Mouse (Mus musculus): ENCODE data around the gene Agap1. TPM values are rescaled to one million over a fixed set of nuclear protein-coding genes. Genes with fewer than 3 reads are reported as not detected.

The Agap1 gene
- polyA plus RNA-seq, 1 experiment from 2014 or later = 4.2 TPM

DNA sequence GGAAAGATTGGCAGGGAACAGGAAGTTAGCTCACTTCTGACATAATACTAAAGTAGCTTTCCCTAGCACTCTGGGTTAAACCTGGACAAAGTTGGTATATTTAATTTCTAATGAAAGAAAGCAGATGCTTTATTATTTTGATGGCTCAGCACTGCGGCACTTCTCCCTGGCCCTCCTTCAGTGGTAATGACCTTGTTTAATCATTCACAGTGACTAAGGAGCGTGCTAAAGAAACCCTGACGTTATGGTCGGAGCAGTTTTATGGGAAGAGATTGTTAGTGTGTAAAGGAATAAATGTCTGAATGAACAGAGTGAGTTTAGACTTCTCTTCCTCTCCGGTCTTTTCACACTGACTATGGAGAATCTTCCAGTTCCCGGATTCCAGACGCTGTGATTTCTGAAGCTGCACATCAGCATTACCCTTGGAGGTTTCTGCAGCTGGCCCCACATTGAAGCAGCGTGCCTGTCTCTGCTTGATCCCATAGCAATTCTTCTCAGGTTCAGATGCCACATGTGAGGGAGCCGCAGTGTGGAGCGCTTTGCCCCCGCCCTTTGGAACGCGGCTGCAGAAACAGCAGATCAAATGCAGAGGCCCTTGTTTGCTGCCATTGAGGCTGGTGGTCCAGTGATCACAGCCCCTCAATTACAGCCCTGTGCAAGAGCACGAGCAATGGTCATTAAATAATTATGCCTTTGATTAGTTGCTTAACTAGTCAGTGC, 362.0 kb downstream of the Agap1 start:
- WGBS = 58% methylated on average over 14 of the region's 14 CpGs
- Histone ChIP-seq H3K36me3 (ENCODE audit: control insufficient read depth, insufficient read depth, low read length) (no peaks in the 10 kb centered on the region), H3K4me2 (replicated peaks; ENCODE audit: low read depth) (no peak overlapping the region), H3K4me1 (replicated peaks; ENCODE audit: control insufficient read depth, insufficient read depth) (no peaks in the 10 kb centered on the region), H3K4me3 (ENCODE audit: low read depth, low read length) (no peak overlapping the region), H3K27me3 (ENCODE audit: control insufficient read depth, insufficient read depth, low read length) (no peaks in the 10 kb centered on the region), H3K27ac (replicated peaks) (no peak overlapping the region), H3K9ac (ENCODE audit: low read length) (no peak overlapping the region), H3K9me3 (ENCODE audit: control insufficient read depth, low read length) (no peaks in the 10 kb centered on the region)
- no peak for TF ChIP-seq CTCF (IDR thresholded peaks at IDR 0.05; ENCODE audit: low read depth)
- TF ChIP-seq EP300 (optimal IDR thresholded peaks at IDR 0.05) = no peak
- DNase-seq (ENCODE audit: low spot score) (no peak), ATAC-seq (ENCODE audit: low FRiP score, low TSS enrichment) (no peak)

GRCm38 (mm10) chr1:89821822-89822221, 367.2 kb downstream of the Agap1 start:
- H3K4me2 ChIP-seq (replicated peaks; ENCODE audit: low read depth) = no peak overlapping the region
- H3K27ac ChIP-seq (replicated peaks) = no peak overlapping the region
- no peak overlapping the region for H3K9ac ChIP-seq (ENCODE audit: low read length)
- H3K9me3 ChIP-seq (ENCODE audit: control insufficient read depth, low read length) = no peaks in the 10 kb centered on the region
- no peaks in the 10 kb centered on the region for H3K4me1 ChIP-seq (replicated peaks; ENCODE audit: control insufficient read depth, insufficient read depth)
- ATAC-seq (ENCODE audit: low FRiP score, low TSS enrichment) (no peak), DNase-seq (ENCODE audit: low spot score) (no peak)
- H3K27me3 ChIP-seq (ENCODE audit: control insufficient read depth, insufficient read depth, low read length) = no peaks in the 10 kb centered on the region
- H3K4me3 ChIP-seq (ENCODE audit: low read depth, low read length) = no peak overlapping the region
- WGBS = 90% methylated on average over 4 of the region's 4 CpGs
- H3K36me3 ChIP-seq (ENCODE audit: control insufficient read depth, insufficient read depth, low read length) = no peaks in the 10 kb centered on the region
- no peak for TF ChIP-seq EP300 (optimal IDR thresholded peaks at IDR 0.05)
- TF ChIP-seq CTCF (IDR thresholded peaks at IDR 0.05; ENCODE audit: low read depth) = no peak

DNA sequence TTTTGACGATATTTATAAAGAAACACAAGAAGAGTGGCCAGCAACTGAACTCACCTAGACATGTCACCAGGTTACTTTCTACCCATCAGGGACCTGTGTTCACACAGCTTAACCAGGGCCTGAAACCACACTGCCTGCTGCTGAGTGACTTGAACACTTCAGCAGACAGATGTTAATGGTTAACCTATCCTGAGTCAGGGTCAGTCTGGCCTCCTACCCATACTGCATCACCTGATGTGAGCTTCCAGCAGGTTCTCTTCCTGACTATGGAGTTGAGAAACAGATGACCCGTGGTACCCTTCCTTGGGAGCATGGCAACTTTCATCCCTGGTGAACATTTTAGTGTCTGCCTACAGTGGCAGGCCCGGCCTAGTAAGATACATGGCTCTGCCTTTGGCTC, 367.8 kb downstream of the Agap1 start:
- no peaks in the 10 kb centered on the region for H3K36me3 ChIP-seq (ENCODE audit: control insufficient read depth, insufficient read depth, low read length)
- H3K4me3 ChIP-seq (ENCODE audit: low read depth, low read length) = no peak overlapping the region
- no peak for TF ChIP-seq EP300 (optimal IDR thresholded peaks at IDR 0.05)
- TF ChIP-seq CTCF (IDR thresholded peaks at IDR 0.05; ENCODE audit: low read depth) = no peak
- H3K27me3 ChIP-seq (ENCODE audit: control insufficient read depth, insufficient read depth, low read length) = no peaks in the 10 kb centered on the region
- H3K27ac ChIP-seq (replicated peaks) = no peak overlapping the region
- ATAC-seq (ENCODE audit: low FRiP score, low TSS enrichment) (no peak), DNase-seq (ENCODE audit: low spot score) (no peak)
- H3K9ac ChIP-seq (ENCODE audit: low read length) = no peak overlapping the region
- no peaks in the 10 kb centered on the region for H3K9me3 ChIP-seq (ENCODE audit: control insufficient read depth, low read length)
- H3K4me2 ChIP-seq (replicated peaks; ENCODE audit: low read depth) = no peak overlapping the region
- 76% methylated on average over 3 of the region's 3 CpGs for WGBS
- no peaks in the 10 kb centered on the region for H3K4me1 ChIP-seq (replicated peaks; ENCODE audit: control insufficient read depth, insufficient read depth)

GRCm38 (mm10) chr1:89823036-89823435, 368.4 kb downstream of the Agap1 start:
- no peak overlapping the region for H3K4me2 ChIP-seq (replicated peaks; ENCODE audit: low read depth)
- no peak overlapping the region for H3K4me3 ChIP-seq (ENCODE audit: low read depth, low read length)
- H3K27ac ChIP-seq (replicated peaks) = no peak overlapping the region
- DNase-seq (ENCODE audit: low spot score) (no peak), ATAC-seq (ENCODE audit: low FRiP score, low TSS enrichment) (no peak)
- H3K4me1 ChIP-seq (replicated peaks; ENCODE audit: control insufficient read depth, insufficient read depth) = no peaks in the 10 kb centered on the region
- TF ChIP-seq EP300 (optimal IDR thresholded peaks at IDR 0.05) = no peak
- no peak for TF ChIP-seq CTCF (IDR thresholded peaks at IDR 0.05; ENCODE audit: low read depth)
- no peak overlapping the region for H3K9ac ChIP-seq (ENCODE audit: low read length)
- no peaks in the 10 kb centered on the region for H3K9me3 ChIP-seq (ENCODE audit: control insufficient read depth, low read length)
- H3K27me3 ChIP-seq (ENCODE audit: control insufficient read depth, insufficient read depth, low read length) = no peaks in the 10 kb centered on the region
- 83% methylated on average over 7 of the region's 7 CpGs for WGBS
- no peaks in the 10 kb centered on the region for H3K36me3 ChIP-seq (ENCODE audit: control insufficient read depth, insufficient read depth, low read length)

DNA sequence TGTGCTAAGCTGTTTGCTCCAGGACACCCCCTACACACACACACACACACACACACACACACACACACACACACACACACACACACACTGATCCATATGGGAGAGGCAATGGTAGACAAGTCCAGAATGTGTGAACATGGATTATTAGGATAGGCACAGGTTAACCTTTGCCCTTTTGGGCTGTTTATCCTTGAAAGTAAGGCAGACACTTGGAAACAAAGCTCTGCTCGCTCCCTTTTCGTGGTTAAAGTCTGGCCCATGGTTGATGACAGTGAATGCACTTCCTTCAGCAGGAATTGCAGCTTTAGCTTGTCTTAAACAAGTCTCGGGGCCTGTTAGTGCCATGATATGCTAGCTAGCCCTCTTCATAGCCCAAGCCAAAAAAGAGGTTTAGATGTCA, 372.4 kb downstream of the Agap1 start:
- no peaks in the 10 kb centered on the region for H3K9me3 ChIP-seq (ENCODE audit: control insufficient read depth, low read length)
- H3K4me3 ChIP-seq (ENCODE audit: low read depth, low read length) = no peak overlapping the region
- no peak overlapping the region for H3K4me2 ChIP-seq (replicated peaks; ENCODE audit: low read depth)
- DNase-seq (ENCODE audit: low spot score) (no peak), ATAC-seq (ENCODE audit: low FRiP score, low TSS enrichment) (no peak)
- H3K4me1 ChIP-seq (replicated peaks; ENCODE audit: control insufficient read depth, insufficient read depth) = no peaks in the 10 kb centered on the region
- H3K9ac ChIP-seq (ENCODE audit: low read length) = no peak overlapping the region
- TF ChIP-seq EP300 (optimal IDR thresholded peaks at IDR 0.05) (no peak), CTCF (IDR thresholded peaks at IDR 0.05; ENCODE audit: low read depth) (no peak)
- WGBS = 37% methylated on average over 3 of the region's 3 CpGs
- no peaks in the 10 kb centered on the region for H3K36me3 ChIP-seq (ENCODE audit: control insufficient read depth, insufficient read depth, low read length)
- no peaks in the 10 kb centered on the region for H3K27me3 ChIP-seq (ENCODE audit: control insufficient read depth, insufficient read depth, low read length)
- no peak overlapping the region for H3K27ac ChIP-seq (replicated peaks)

DNA sequence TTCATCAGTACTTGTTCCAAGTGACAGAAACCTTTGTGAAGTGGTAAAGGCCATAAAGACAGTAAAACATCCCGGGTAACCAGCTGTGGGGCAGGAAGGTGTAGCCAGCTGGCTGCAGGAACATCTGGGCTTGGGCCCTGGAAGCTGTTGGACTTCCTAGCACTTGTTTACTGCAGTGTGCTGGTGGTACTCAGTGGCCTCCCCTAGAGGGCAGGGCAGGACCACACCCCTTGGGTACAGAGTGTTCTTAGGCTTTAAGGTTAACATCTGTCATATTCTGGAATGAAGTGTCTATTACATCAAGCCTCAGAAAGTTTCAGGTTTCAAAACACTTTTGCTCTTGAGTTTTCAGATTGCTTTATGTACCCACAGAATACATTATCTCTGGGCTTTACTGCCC, 376.5 kb downstream of the Agap1 start:
- H3K27ac ChIP-seq (replicated peaks) = no peak overlapping the region
- ATAC-seq (ENCODE audit: low FRiP score, low TSS enrichment) (0 out of 2 replicates have a peak, but pooled peaks have one; percentile 32), DNase-seq (ENCODE audit: low spot score) (no peak)
- TF ChIP-seq CTCF (IDR thresholded peaks at IDR 0.05; ENCODE audit: low read depth) = peak; percentile 50
- TF ChIP-seq EP300 (optimal IDR thresholded peaks at IDR 0.05) = peak; percentile 50
- H3K36me3 ChIP-seq (ENCODE audit: control insufficient read depth, insufficient read depth, low read length) = peaks cover 4% of the 10 kb centered on the region; the same call in 1 of the 2 replicates
- H3K9ac ChIP-seq (ENCODE audit: low read length) = no peak overlapping the region
- no peak overlapping the region for H3K4me3 ChIP-seq (ENCODE audit: low read depth, low read length)
- no peak overlapping the region for H3K4me2 ChIP-seq (replicated peaks; ENCODE audit: low read depth)
- no peaks in the 10 kb centered on the region for H3K27me3 ChIP-seq (ENCODE audit: control insufficient read depth, insufficient read depth, low read length)
- H3K4me1 ChIP-seq (replicated peaks; ENCODE audit: control insufficient read depth, insufficient read depth) = no peaks in the 10 kb centered on the region
- H3K9me3 ChIP-seq (ENCODE audit: control insufficient read depth, low read length) = no peaks in the 10 kb centered on the region
- 60% methylated on average over 1 of the region's 1 CpGs for WGBS

Data from stomach, postnatal 0 days (tissue).